Mouse (Mus musculus): ENCODE data around the gene Galnt3.

GRCm38 (mm10) chr2:66043441-66044404 lies 81.1 kb downstream of the Galnt3 start:
- TF ChIP-seq CTCF (IDR thresholded peaks at IDR 0.05; ENCODE audit: borderline replicate concordance, control insufficient read depth, extremely low read depth, insufficient read depth, low read length, poor library complexity) (no peak), POLR2A (IDR thresholded peaks at IDR 0.05; ENCODE audit: control insufficient read depth, extremely low read depth, insufficient read depth, low read length, poor library complexity) (no peak)
